Mouse (Mus musculus) adrenal gland (tissue): ENCODE data around the gene Uso1.

ENCODE experiments used
- intact Hi-C: fragments of 180-260 bp; cut with DNase I; formaldehyde crosslinking; loops from one replicate; pipeline ENCODE4 v1.15.1; 2025

Gene Uso1

GRCm38 (mm10) chr5:92183071-92183830, 45.5 kb downstream of the Uso1 start:
- intact Hi-C loops = no loop called here

- intact Hi-C loops = no loop called here
These were observed 51.2 kb downstream of the Uso1 start for GRCm38 (mm10) chr5:92188881-92189483.

GRCm38 (mm10) chr5:92195716-92196115, 58.0 kb downstream of the Uso1 start:
- intact Hi-C loops = loop anchor here (1.0 kb wide), 1 partner anchor 44 kb away; no protein-coding TSS in a partner anchor

- intact Hi-C loops = no loop called here
These were observed 59.4 kb downstream of the Uso1 start for GRCm38 (mm10) chr5:92196895-92197811.

GRCm38 (mm10) chr5:92198266-92198665, 60.5 kb downstream of the Uso1 start:
- intact Hi-C loops = no loop called here

- intact Hi-C loops = no loop called here
These were observed 66.7 kb downstream of the Uso1 start for GRCm38 (mm10) chr5:92204162-92205036.

GRCm38 (mm10) chr5:92205184-92205583, 67.4 kb downstream of the Uso1 start:
- intact Hi-C loops = no loop called here

- intact Hi-C loops = no loop called here
These were observed 68.0 kb downstream of the Uso1 start for GRCm38 (mm10) chr5:92205706-92206105.

GRCm38 (mm10) chr5:92206121-92206520, 68.4 kb downstream of the Uso1 start:
- intact Hi-C loops = no loop called here

GRCm38 (mm10) chr5:92210205-92210604, 72.5 kb downstream of the Uso1 start:
- intact Hi-C loops = no loop called here

GRCm38 (mm10) chr5:92212231-92212630, 74.5 kb downstream of the Uso1 start:
- intact Hi-C loops = no loop called here

GRCm38 (mm10) chr5:92215308-92215707, 77.6 kb downstream of the Uso1 start, which contains the start of gene U90926:
Gene U90926, minus strand, starts transcription at chr5:92215408.
- intact Hi-C loops = no loop called here

GRCm38 (mm10) chr5:92218915-92219793, 81.4 kb downstream of the Uso1 start:
- intact Hi-C loops = no loop called here

- intact Hi-C loops = no loop called here
These were observed 82.1 kb downstream of the Uso1 start for GRCm38 (mm10) chr5:92219826-92220225.

GRCm38 (mm10) chr5:92220287-92220902, 82.7 kb downstream of the Uso1 start:
- intact Hi-C loops = no loop called here

- intact Hi-C loops = no loop called here
These were observed 90.0 kb downstream of the Uso1 start for GRCm38 (mm10) chr5:92227782-92228181.

GRCm38 (mm10) chr5:92228776-92229175, 91.0 kb downstream of the Uso1 start:
- intact Hi-C loops = no loop called here

GRCm38 (mm10) chr5:92229514-92229913, 91.8 kb downstream of the Uso1 start:
- intact Hi-C loops = no loop called here

GRCm38 (mm10) chr5:92230306-92230705, 92.6 kb downstream of the Uso1 start:
- intact Hi-C loops = no loop called here
